Mouse (Mus musculus): ENCODE results near the gene Dst.

Gene Dst

DNA sequence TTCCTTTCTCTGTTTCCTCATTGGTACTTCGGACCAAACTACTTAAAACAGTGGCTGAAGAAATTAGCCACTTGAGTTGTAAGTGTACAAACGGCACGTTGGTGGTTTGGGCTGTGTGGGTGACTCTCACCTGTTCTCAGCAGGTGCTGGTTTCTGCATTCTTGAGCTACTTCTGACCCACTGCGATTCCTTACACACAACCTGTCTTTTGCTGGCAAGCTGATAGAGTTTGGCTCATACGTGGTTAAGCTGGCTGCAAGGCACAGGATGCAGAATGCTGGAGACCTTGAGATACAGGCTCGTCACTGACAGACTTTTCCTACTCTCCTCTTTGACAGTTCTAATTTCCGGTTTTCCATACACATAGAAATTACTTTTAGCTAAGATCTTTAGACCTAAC, 19.4 kb downstream of the Dst start:
- DNase-seq (ENCODE audit: low spot score in 2 of 2) = no peak

DNA sequence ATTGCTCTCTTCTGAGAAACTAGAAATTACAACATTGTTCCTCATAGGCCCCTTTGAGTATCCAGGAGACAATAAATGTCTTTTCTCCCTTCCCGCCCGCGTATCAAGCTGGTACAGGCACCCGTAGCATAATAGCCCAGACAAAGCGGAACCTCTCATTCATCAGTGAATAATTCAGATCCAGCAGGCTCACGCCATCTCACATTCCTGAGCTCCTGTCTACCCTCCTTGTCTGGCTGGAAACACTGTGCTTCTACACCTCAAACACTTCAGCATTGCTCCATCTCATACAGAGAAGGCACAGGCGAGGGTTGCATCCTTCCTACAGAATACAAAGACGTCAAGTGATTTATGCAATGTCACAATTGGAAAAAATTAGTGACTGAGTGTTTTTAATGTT, 23.8 kb downstream of the Dst start:
- DNase-seq (ENCODE audit: low spot score in 2 of 2) = no peak

DNA sequence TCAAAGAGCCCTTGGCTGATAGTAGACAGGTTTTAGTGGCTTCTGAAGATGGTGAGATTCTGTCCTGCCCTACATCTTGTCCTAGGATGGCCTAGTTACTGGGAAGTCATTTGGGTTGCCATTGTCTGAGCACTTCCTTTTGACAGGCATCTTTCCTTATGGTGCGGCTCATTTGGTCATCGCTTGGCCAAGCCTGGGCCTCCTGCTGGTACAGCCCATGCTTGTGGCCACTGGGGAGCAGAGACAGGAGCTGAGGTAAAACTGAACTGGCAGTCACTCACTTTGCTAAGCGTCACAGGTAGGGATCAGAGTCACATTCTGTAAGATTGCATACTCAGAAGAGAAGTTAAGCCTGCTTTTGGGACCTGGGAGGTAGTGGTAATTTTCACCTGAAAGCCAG, 24.2 kb downstream of the Dst start:
- DNase-seq (ENCODE audit: low spot score in 2 of 2) = no peak

- no peak for DNase-seq (ENCODE audit: low spot score in 2 of 2)
Observed at GRCm38 (mm10) chr1:33932845-33933499, 24.9 kb downstream of the Dst start.

DNA sequence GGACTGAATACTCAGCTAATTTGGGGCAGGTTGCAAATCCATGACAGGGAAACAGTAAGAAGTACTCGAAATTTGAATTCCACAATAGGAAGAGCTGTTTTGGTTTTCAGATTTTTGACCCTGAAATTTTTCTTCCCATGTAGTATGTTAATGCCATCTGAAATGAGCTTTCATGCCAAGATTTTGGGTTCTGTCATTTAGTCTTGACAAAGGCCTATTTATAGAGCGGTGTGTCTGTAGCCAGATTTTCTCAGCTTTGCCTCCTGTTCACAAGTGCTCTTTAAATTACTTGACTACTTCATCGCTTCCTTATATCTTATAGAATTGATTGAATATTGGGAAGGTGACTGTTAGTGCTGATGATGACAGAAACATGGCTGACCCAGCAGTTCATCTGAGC, 27.9 kb downstream of the Dst start:
- DNase-seq (ENCODE audit: low spot score in 2 of 2) = no peak

- DNase-seq (ENCODE audit: low spot score in 2 of 2) = no peak
Observed at GRCm38 (mm10) chr1:33939828-33940227, 31.8 kb downstream of the Dst start.

- no peak for DNase-seq (ENCODE audit: low spot score in 2 of 2)
Observed at GRCm38 (mm10) chr1:33940364-33940928, 32.4 kb downstream of the Dst start.

DNA sequence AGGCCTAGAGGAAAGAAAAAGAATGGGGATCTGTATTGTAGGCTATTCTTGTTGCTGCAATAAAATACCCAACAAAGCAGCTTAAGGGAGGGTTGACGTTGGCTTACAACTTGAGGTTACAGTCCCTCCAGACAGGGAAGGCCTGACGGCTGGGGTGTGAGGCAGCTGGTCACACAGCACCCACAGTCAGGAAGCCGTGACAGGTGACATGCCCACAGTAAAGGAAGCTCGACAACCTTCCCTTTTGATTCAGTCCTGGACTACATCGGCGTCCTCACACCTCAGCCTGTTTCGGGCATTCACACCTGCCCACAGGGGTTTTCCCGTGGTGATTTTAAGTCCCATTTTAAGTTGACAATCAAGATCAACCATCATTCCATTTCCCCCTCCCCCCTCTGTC, 34.6 kb downstream of the Dst start:
- DNase-seq (ENCODE audit: low spot score in 2 of 2) = no peak

- DNase-seq (ENCODE audit: low spot score in 2 of 2) = no peak
Observed at GRCm38 (mm10) chr1:33943943-33944342, 35.9 kb downstream of the Dst start.

GRCm38 (mm10) chr1:33944977-33945750, 37.1 kb downstream of the Dst start:
- no peak for DNase-seq (ENCODE audit: low spot score in 2 of 2)

- no peak for DNase-seq (ENCODE audit: low spot score in 2 of 2)
Observed at GRCm38 (mm10) chr1:33945756-33946155, 37.7 kb downstream of the Dst start.

DNA sequence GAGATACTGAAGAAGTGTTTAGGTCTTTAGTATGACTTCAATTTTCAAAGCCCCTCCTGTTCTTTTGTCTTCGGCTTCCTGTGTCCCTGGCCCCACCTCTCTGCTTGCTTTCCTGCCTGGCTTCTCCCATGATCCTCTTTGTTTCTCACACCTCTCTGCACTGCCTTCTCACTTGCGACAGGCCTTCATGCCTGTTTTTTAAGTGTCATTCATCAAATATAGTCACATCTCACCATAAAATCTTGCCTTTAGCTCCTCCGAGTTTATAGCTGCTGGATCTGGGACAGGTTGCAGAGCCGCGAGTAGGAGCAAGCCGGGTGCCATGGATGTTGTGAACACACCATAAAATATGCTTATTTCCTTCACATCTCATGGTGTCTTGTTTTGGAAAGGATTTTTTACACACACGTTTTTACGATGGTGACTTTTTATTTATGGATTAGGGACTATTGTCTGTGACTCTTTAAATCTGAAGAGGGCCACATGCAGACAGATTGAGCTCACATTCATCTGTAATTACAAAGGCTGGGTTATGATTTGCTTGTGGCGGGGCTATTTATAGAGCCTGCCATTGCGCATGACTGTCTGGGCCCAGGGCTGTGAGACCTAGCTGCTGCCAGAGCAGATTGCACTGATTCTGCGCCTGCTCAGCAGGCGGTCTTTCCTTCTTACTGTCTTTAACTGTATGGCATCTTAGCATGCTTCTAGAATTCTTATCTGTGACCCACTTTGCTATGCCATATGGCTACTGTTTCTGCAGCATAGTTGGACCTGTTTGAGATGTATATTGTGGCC, 38.8 kb downstream of the Dst start:
- peak; percentile 37 to 55 for DNase-seq (ENCODE audit: low spot score in 2 of 2)

- DNase-seq (ENCODE audit: low spot score in 2 of 2) = no peak
Observed at GRCm38 (mm10) chr1:33947838-33948237, 39.8 kb downstream of the Dst start.

- DNase-seq (ENCODE audit: low spot score in 2 of 2) = no peak
Observed at GRCm38 (mm10) chr1:33948511-33948910, 40.5 kb downstream of the Dst start.

DNA sequence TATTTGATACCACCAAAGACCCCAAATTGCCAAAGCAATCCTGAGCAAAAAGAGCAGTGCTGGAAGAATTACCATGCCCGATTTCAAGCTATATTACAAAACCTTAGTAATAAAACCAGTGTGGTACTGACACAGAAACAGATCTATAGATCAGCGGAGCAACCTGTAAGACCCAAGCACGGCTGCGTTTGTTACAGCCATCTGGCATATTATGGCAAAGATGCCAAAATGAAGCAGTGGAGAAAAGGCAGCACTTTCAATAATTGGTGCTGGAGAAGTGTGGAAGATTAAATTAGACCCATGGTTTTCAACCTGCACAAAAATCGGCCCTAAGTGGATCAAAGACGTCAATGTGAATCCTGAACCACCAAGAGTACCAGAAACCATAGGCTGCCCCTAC, 47.6 kb downstream of the Dst start:
- DNase-seq (ENCODE audit: low spot score in 2 of 2) = no peak

- DNase-seq (ENCODE audit: low spot score in 2 of 2) = no peak
Observed at GRCm38 (mm10) chr1:33960439-33960838, 52.4 kb downstream of the Dst start.

DNA sequence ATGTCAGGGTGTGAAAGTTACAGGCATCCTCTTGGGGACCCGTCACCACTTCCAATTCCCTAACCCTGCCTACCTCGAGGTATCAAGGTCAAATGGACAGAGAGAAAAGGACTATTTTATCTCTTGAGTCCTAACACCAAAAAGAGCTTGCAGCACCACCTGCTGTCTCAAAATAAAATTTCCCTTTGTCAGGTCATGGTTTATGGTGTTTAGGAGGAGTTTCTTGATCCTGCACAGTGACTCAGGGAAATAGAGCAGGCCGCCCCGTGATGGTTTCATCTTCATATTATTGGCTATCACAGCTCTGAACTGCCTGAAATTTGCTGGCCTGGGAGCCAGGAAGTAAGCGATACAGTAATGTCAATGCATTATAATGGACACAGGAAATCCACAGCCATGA, 56.6 kb downstream of the Dst start:
- DNase-seq (ENCODE audit: low spot score in 2 of 2) = no peak

GRCm38 (mm10) chr1:33965824-33966223, 57.8 kb downstream of the Dst start:
- no peak for DNase-seq (ENCODE audit: low spot score in 2 of 2)

- DNase-seq (ENCODE audit: low spot score in 2 of 2) = no peak
Observed at GRCm38 (mm10) chr1:33966328-33966727, 58.3 kb downstream of the Dst start.

- DNase-seq (ENCODE audit: low spot score in 2 of 2) = no peak
Observed at GRCm38 (mm10) chr1:33967206-33967605, 59.2 kb downstream of the Dst start.

GRCm38 (mm10) chr1:33969910-33970309, 61.9 kb downstream of the Dst start:
- DNase-seq (ENCODE audit: low spot score in 2 of 2) = no peak

GRCm38 (mm10) chr1:33974401-33974800, 66.4 kb downstream of the Dst start:
- DNase-seq (ENCODE audit: low spot score in 2 of 2) = no peak
